Comparison of ENCODE assay signal across 26 mouse cellular contexts in the genomic region with DNA sequence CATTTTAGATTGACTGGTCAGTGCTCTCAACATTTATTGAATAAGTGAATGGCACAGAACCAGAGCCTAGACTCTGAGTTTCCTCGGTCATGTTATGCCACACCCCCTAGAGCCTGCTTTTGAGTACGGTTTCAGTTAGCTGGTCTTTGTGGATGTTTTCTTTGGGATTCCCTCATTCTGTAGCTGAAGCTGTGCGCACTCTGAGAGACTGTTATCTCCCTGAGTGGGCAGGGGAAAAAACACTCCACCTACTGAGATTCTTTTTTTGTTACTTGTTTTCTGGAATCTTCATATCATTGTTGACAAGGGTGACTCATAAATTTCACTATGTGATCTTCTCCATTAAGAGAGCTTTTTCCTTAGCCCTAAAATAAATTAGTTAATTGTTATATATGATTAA.
"Had no signal": no experiment of that assay in that cellular context is flagged by ENCODE, and none has a peak within 500 bp of the region (broad histone marks: within the 10 kb centered on the region; RNA-seq: fewer than 3 reads in every experiment).

No protein-coding gene starts in this region.

- ATAC-seq: forebrain, postnatal 0 days; hindbrain, embryonic 16.5 days; inflammation-experienced regulatory T-cells, adult 6 months; intestine, embryonic 15.5 days; intestine, postnatal 0 days had no signal

- DNase-seq: forebrain, postnatal 0 days; gastrocnemius, postnatal 14 days; heart, adult 2 months; heart, postnatal 4 days; kidney, adult 18-20 months; kidney, adult 8-10 months; kidney, postnatal 10 days; kidney, postnatal 25 days; kidney, postnatal 4 days; liver; liver, embryonic 13.5 days had no signal

- H3K27ac ChIP-seq: heart, adult 2 months; heart, embryonic 13.5 days; heart, embryonic 15.5 days; hindbrain, embryonic 10.5 days; hindbrain, embryonic 12.5 days; hindbrain, embryonic 14.5 days; intestine, embryonic 15.5 days; layer of hippocampus, adult 2 months; left cerebral cortex, adult 2 months; limb, embryonic 10.5 days; limb, embryonic 12.5 days; liver, embryonic 13.5 days had no signal

- H3K9ac ChIP-seq: forebrain, postnatal 0 days; heart, embryonic 13.5 days; heart, embryonic 15.5 days; hindbrain, embryonic 12.5 days; hindbrain, embryonic 14.5 days; intestine, embryonic 15.5 days; limb, embryonic 12.5 days; liver, embryonic 13.5 days had no signal

- H3K36me3 ChIP-seq: heart, embryonic 13.5 days; heart, embryonic 15.5 days; hindbrain, embryonic 10.5 days; hindbrain, embryonic 12.5 days; intestine, embryonic 15.5 days; limb, embryonic 10.5 days; limb, embryonic 12.5 days; liver, embryonic 13.5 days had no signal

- H3K4me2 ChIP-seq: heart, embryonic 11.5 days; heart, embryonic 13.5 days; heart, embryonic 15.5 days; hindbrain, embryonic 12.5 days; hindbrain, embryonic 14.5 days; intestine, embryonic 15.5 days; limb, embryonic 12.5 days; liver, embryonic 11.5 days; liver, embryonic 13.5 days had no signal

- H3K4me1 ChIP-seq: hindbrain, embryonic 10.5 days; hindbrain, embryonic 12.5 days; intestine, embryonic 15.5 days; limb, embryonic 10.5 days; limb, embryonic 12.5 days had no signal

- H3K9me3 ChIP-seq: heart, embryonic 13.5 days; heart, embryonic 15.5 days; hindbrain, embryonic 10.5 days; hindbrain, embryonic 12.5 days; intestine, embryonic 15.5 days; limb, embryonic 10.5 days; limb, embryonic 12.5 days; liver, embryonic 13.5 days had no signal

- H3K27me3 ChIP-seq: heart, embryonic 13.5 days; heart, embryonic 15.5 days; hindbrain, embryonic 12.5 days; intestine, embryonic 15.5 days; limb, embryonic 12.5 days; liver, embryonic 13.5 days had no signal

- H3K4me3 ChIP-seq: heart, adult 2 months; heart, embryonic 13.5 days; heart, embryonic 15.5 days; hindbrain, embryonic 10.5 days; hindbrain, embryonic 12.5 days; intestine, embryonic 15.5 days; layer of hippocampus, adult 2 months; left cerebral cortex, adult 2 months; limb, embryonic 10.5 days; limb, embryonic 12.5 days; liver, embryonic 13.5 days had no signal
